Mouse (Mus musculus): ENCODE results near the gene Pigk.

DNA sequence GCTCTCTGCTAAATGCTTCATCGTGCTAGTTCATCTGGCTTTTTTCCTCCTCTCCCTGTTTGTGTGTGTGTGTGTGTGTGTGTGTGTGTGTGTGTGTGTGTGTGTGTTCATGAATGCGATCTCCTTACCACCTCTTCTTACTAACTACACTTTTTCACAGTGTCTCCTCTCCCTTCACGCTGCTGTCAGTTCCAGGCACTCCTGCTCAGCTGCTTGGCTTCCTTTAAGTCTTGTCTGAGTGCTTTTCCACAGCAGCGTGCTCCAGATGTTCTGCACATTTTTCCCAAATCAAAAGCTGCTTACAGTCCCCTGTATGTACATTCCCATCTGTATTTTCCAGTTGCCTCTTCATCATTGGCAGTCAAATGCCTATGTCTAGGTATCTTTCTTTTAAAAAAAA lies 79.1 kb downstream of the Pigk start:
- TF ChIP-seq ZC3H11A (IDR thresholded peaks at IDR 0.05; ENCODE audit: borderline replicate concordance, low read depth, low read length) (no peak), MAFK (IDR thresholded peaks at IDR 0.05; ENCODE audit: insufficient read depth, low read depth, low read length) (no peak), CHD2 (IDR thresholded peaks at IDR 0.05; ENCODE audit: low read depth, low read length) (no peak), ZNF384 (IDR thresholded peaks at IDR 0.05; ENCODE audit: low read depth, low read length) (no peak), HCFC1 (IDR thresholded peaks at IDR 0.05; ENCODE audit: borderline replicate concordance, insufficient read depth, low read length) (no peak)

Data from ES-E14 (cell line).